In genomic region chr12:105050898-105051297, GRCm38 (mm10) we compare ENCODE assay signal across 9 mouse cellular contexts. TPM values are rescaled to one million over a fixed set of nuclear protein-coding genes. Genes with fewer than 3 reads are reported as not detected.
DNase-seq lines count a peak whose midpoint lies in the region; ATAC-seq and TF ChIP-seq lines count a peak whose summit lies in the region.
"Had no signal": no experiment of that assay in that cellular context is flagged by ENCODE, and none has a peak within 500 bp of the region (broad histone marks: within the 10 kb centered on the region; RNA-seq: fewer than 3 reads in every experiment).

No protein-coding gene starts in this region.

- no peak for TF ChIP-seq POLR2A in CH12.LX (IDR thresholded peaks at IDR 0.05; ENCODE audit: low read depth, low read length)

- no peaks in the 10 kb centered on the region for H3K4me1 ChIP-seq in intestine, embryonic 14.5 days (replicated peaks; ENCODE audit: control insufficient read depth, insufficient read depth, low read length)
- H3K4me1 ChIP-seq in intestine, embryonic 15.5 days (replicated peaks) = no peaks in the 10 kb centered on the region
- H3K4me1 ChIP-seq in CH12.LX (ENCODE audit: control insufficient read depth in 1 of 2, insufficient read depth in 2 of 2) = peaks cover 0 to 3% of the 10 kb centered on the region in 2 experiments; a peak in 2 of 4 replicates
- H3K4me1 ChIP-seq in limb, embryonic 11.5 days (ENCODE audit: control insufficient read depth, insufficient read depth, low read length) = no peaks in the 10 kb centered on the region
- no peaks in the 10 kb centered on the region for H3K4me1 ChIP-seq in neural tube, embryonic 11.5 days (ENCODE audit: control insufficient read depth, insufficient read depth, low read length)

- no peak overlapping the region for H3K4me2 ChIP-seq in intestine, embryonic 14.5 days (ENCODE audit: low read length)
- H3K4me2 ChIP-seq in intestine, embryonic 15.5 days (replicated peaks) = no peak overlapping the region
- no peak overlapping the region for H3K4me2 ChIP-seq in CH12.LX (ENCODE audit: insufficient read depth, low read depth, poor library complexity, severe bottlenecking)
- H3K4me2 ChIP-seq in limb, embryonic 11.5 days (ENCODE audit: low read depth, severe bottlenecking) = no peak overlapping the region
- no peak overlapping the region for H3K4me2 ChIP-seq in neural tube, embryonic 11.5 days (ENCODE audit: low read depth)

- WGBS in intestine, embryonic 14.5 days = 6% methylated on average over 4 of the region's 4 CpGs
- WGBS in intestine, embryonic 15.5 days = 13% methylated on average over 4 of the region's 4 CpGs
- WGBS in limb, embryonic 11.5 days = 14% methylated on average over 4 of the region's 4 CpGs
- WGBS in neural tube, embryonic 11.5 days = 15% methylated on average over 4 of the region's 4 CpGs

- H3K4me3 ChIP-seq in intestine, embryonic 14.5 days (ENCODE audit: low read depth, low read length) = no peak overlapping the region
- no peak overlapping the region for H3K4me3 ChIP-seq in intestine, embryonic 15.5 days (replicated peaks)
- H3K4me3 ChIP-seq in CH12.LX (replicated peaks in 1 of 3; ENCODE audit: low read depth in 2 of 3, low read length in 2 of 3, poor library complexity in 1 of 3) = no peak overlapping the region
- no peak overlapping the region for H3K4me3 ChIP-seq in limb, embryonic 11.5 days (ENCODE audit: low read depth, low read length)
- no peak overlapping the region for H3K4me3 ChIP-seq in neural tube, embryonic 11.5 days (ENCODE audit: low read depth, low read length)
- H3K4me3 ChIP-seq: erythroblast, embryonic 14.5 days had no signal

- H3K36me3 ChIP-seq in intestine, embryonic 14.5 days (ENCODE audit: control insufficient read depth, insufficient read depth, low read length) = no peaks in the 10 kb centered on the region
- H3K36me3 ChIP-seq in intestine, embryonic 15.5 days = no peaks in the 10 kb centered on the region
- H3K36me3 ChIP-seq in CH12.LX (replicated peaks in 1 of 2; ENCODE audit: control insufficient read depth in 1 of 2, insufficient read depth in 1 of 2, low read length in 1 of 2) = no peaks in the 10 kb centered on the region
- no peaks in the 10 kb centered on the region for H3K36me3 ChIP-seq in limb, embryonic 11.5 days (ENCODE audit: control insufficient read depth, insufficient read depth, low read length)
- no peaks in the 10 kb centered on the region; the same call in 1 of the 2 replicates for H3K36me3 ChIP-seq in neural tube, embryonic 11.5 days (ENCODE audit: control insufficient read depth, insufficient read depth, low read length)

- no peak for TF ChIP-seq EP300 in CH12.LX (IDR thresholded peaks at IDR 0.05; ENCODE audit: low read length)

- no peaks in the 10 kb centered on the region for H3K9me3 ChIP-seq in intestine, embryonic 14.5 days (ENCODE audit: control insufficient read depth, low read length)
- H3K9me3 ChIP-seq in intestine, embryonic 15.5 days = no peaks in the 10 kb centered on the region
- H3K9me3 ChIP-seq in CH12.LX (replicated peaks; ENCODE audit: low read length) = no peaks in the 10 kb centered on the region
- no peaks in the 10 kb centered on the region for H3K9me3 ChIP-seq in limb, embryonic 11.5 days (ENCODE audit: control insufficient read depth, low read length)
- no peaks in the 10 kb centered on the region for H3K9me3 ChIP-seq in neural tube, embryonic 11.5 days (ENCODE audit: control insufficient read depth, low read length)

- in situ Hi-C loops in CH12.LX (cut with MboI; ENCODE audit: low pct_ligation_motif_present, low pct_unique_long_range_greater_than_20kb, low sequenced_read_pairs) = loop anchor here (10.0 kb wide), 1 partner anchor 374 kb away; no protein-coding TSS in a partner anchor

- dilution Hi-C loops in CH12.LX (cut with MboI; ENCODE audit: extremely low pct_ligation_motif_present, extremely low pct_unique_long_range_greater_than_20kb, low sequenced_read_pairs) = no loop called here

- peak; percentile 82 for DNase-seq in intestine, embryonic 14.5 days (ENCODE audit: low spot score)
- DNase-seq in CH12.LX (ENCODE audit: extremely low read depth) = peak; percentile 58
- peak; percentile 49 for DNase-seq in brain, embryonic 18.5 days (ENCODE audit: low read depth, low spot score)
- DNase-seq in forelimb bud, embryonic 11.5 days (ENCODE audit: low read depth, low spot score) = peak; percentile 75
- DNase-seq in limb, embryonic 11.5 days (ENCODE audit: low spot score) = peak; percentile 84
- DNase-seq in neural tube, embryonic 11.5 days (ENCODE audit: low spot score) = peak; percentile 63

- no peak overlapping the region for H3K9ac ChIP-seq in intestine, embryonic 14.5 days (ENCODE audit: low read length)
- H3K9ac ChIP-seq in intestine, embryonic 15.5 days = no peak overlapping the region
- H3K9ac ChIP-seq in CH12.LX (ENCODE audit: insufficient read depth, low read depth) = no peak overlapping the region
- H3K9ac ChIP-seq in limb, embryonic 11.5 days (ENCODE audit: low read length) = no peak overlapping the region
- no peak overlapping the region for H3K9ac ChIP-seq in neural tube, embryonic 11.5 days (ENCODE audit: low read length)

- no peaks in the 10 kb centered on the region for H3K27me3 ChIP-seq in intestine, embryonic 14.5 days (replicated peaks; ENCODE audit: control insufficient read depth, insufficient read depth, low read length)
- no peaks in the 10 kb centered on the region for H3K27me3 ChIP-seq in intestine, embryonic 15.5 days (replicated peaks)
- H3K27me3 ChIP-seq in CH12.LX (replicated peaks) = no peaks in the 10 kb centered on the region
- no peaks in the 10 kb centered on the region for H3K27me3 ChIP-seq in limb, embryonic 11.5 days (ENCODE audit: control insufficient read depth, insufficient read depth, low read length)
- no peaks in the 10 kb centered on the region for H3K27me3 ChIP-seq in neural tube, embryonic 11.5 days (ENCODE audit: control insufficient read depth, insufficient read depth, low read length)

- TF ChIP-seq CTCF in CH12.LX (conservative IDR thresholded peaks at IDR 0.05 in 1 of 2, IDR thresholded peaks at IDR 0.05 in 1 of 2; ENCODE audit: low read depth in 2 of 2, low read length in 2 of 2) = peak; percentile 87 to 89

- no peak overlapping the region for H3K27ac ChIP-seq in intestine, embryonic 14.5 days (ENCODE audit: low read depth)
- no peak overlapping the region for H3K27ac ChIP-seq in intestine, embryonic 15.5 days
- H3K27ac ChIP-seq in CH12.LX (ENCODE audit: insufficient read depth, low read depth) = no peak overlapping the region
- no peak overlapping the region for H3K27ac ChIP-seq in limb, embryonic 11.5 days (replicated peaks; ENCODE audit: low read depth, low read length)
- no peak overlapping the region for H3K27ac ChIP-seq in neural tube, embryonic 11.5 days (ENCODE audit: low read depth, low read length)

- TF ChIP-seq RAD21 in CH12.LX (IDR thresholded peaks at IDR 0.05; ENCODE audit: low read depth, low read length) = peak; percentile 86

- no peaks in the 10 kb centered on the region for H3K79me2 ChIP-seq in CH12.LX (replicated peaks; ENCODE audit: control insufficient read depth, extremely low read depth, insufficient read depth, poor library complexity, severe bottlenecking)

- ATAC-seq in intestine, embryonic 14.5 days (replicated peaks; ENCODE audit: low FRiP score, low TSS enrichment, low read depth) = no peak; the same call in 1 of the 2 replicates
- ATAC-seq in intestine, embryonic 15.5 days = no peak
- no peak for ATAC-seq in limb, embryonic 11.5 days (ENCODE audit: insufficient number of reproducible peaks, low FRiP score, low TSS enrichment, low read depth)
- ATAC-seq in neural tube, embryonic 11.5 days (ENCODE audit: insufficient read depth, low FRiP score, low TSS enrichment) = no peak
- no peak for ATAC-seq in activated CD4-positive, CD25-positive, alpha-beta regulatory T cell, adult 4 months

TF ChIP-seq in CH12.LX, 34 proteins besides CTCF, POLR2A, EP300 and RAD21:
- no peak for TF ChIP-seq BHLHE40 (IDR thresholded peaks at IDR 0.05; ENCODE audit: low read depth, low read length)
- peak; percentile 69 for TF ChIP-seq SMC3 (IDR thresholded peaks at IDR 0.05; ENCODE audit: low read depth, low read length)

RNA-seq across cellular contexts. Expression of gene Glrx5, which starts 18.4 kb away (rescaled TPM):
- polyA plus RNA-seq in intestine, embryonic 14.5 days (2014; fragmentation: Nextera tagmentation; extraction: Ambion mirVana) = 190 and 193 TPM in 2 replicates
- 184 and 190 TPM in 2 replicates for polyA plus RNA-seq in intestine, embryonic 15.5 days (2015; fragmentation: Nextera tagmentation; extraction: Ambion mirVana)
- total RNA-seq in CH12.LX (2012; rRNA removed) (38.5 and 51.6 TPM in 2 replicates), CH12.LX (2014; rRNA removed) (72.8 and 79.5 TPM in 2 replicates)
- 112 and 123 TPM in 2 replicates for polyA plus RNA-seq in CH12.LX (2012; ENCODE audit: insufficient read length, low read depth)
- 189 and 202 TPM in 2 replicates for polyA plus RNA-seq in limb, embryonic 11.5 days (2014; fragmentation: Nextera tagmentation; extraction: Ambion mirVana)
- polyA plus RNA-seq in neural tube, embryonic 11.5 days (2014; fragmentation: Nextera tagmentation; extraction: Ambion mirVana) = 192 and 194 TPM in 2 replicates
- 1 to 10 TPM; 6.5 to 7.7 TPM for polyA plus RNA-seq in activated CD4-positive, CD25-positive, alpha-beta regulatory T cell, adult 4 months (2017; shearing (Covaris generic))

RNA-seq across cellular contexts. Expression of gene Syne3, which starts 41.3 kb away (rescaled TPM):
- 0.08 and 0.31 TPM in 2 replicates for polyA plus RNA-seq in intestine, embryonic 14.5 days (2014; fragmentation: Nextera tagmentation; extraction: Ambion mirVana)
- polyA plus RNA-seq in intestine, embryonic 15.5 days (2015; fragmentation: Nextera tagmentation; extraction: Ambion mirVana) = 0.50 and 0.76 TPM in 2 replicates
- total RNA-seq in CH12.LX (2012; rRNA removed) (16.6 and 18.7 TPM in 2 replicates), CH12.LX (2014; rRNA removed) (5.3 and 5.5 TPM in 2 replicates)
- polyA plus RNA-seq in CH12.LX (2012; ENCODE audit: insufficient read length, low read depth) = 7.3 and 7.5 TPM in 2 replicates
- 0.20 and 0.31 TPM in 2 replicates for polyA plus RNA-seq in limb, embryonic 11.5 days (2014; fragmentation: Nextera tagmentation; extraction: Ambion mirVana)
- polyA plus RNA-seq in neural tube, embryonic 11.5 days (2014; fragmentation: Nextera tagmentation; extraction: Ambion mirVana) = 0.05 and 0.18 TPM in 2 replicates
- polyA plus RNA-seq in activated CD4-positive, CD25-positive, alpha-beta regulatory T cell, adult 4 months (2017; shearing (Covaris generic)) = 1 to 10 TPM; 4.1 to 5.4 TPM

Comparison
In these comparisons a context has a peak if more than half of its experiments do, and no peak if none do; other contexts are left out.
1. RNA of gene Glrx5, which starts 18.4 kb away (polyA plus RNA-seq): 189 to 202 TPM in limb, embryonic 11.5 days, 190 to 193 TPM in intestine, embryonic 14.5 days, 192 to 194 TPM in neural tube, embryonic 11.5 days, 184 to 190 TPM in intestine, embryonic 15.5 days and 112 to 123 TPM in CH12.LX; 6.5 to 7.7 TPM in activated CD4-positive, CD25-positive, alpha-beta regulatory T cell, adult 4 months; every median in the first group is over 10 times any median in the second.
2. Peak in every context shown above with its lines, with median percentiles within 50 percentile points of each other: DNase-seq.